Mouse (Mus musculus) hindbrain, embryonic 10.5 days (tissue): ENCODE data around the gene Msrb2. TPM values are rescaled to one million over a fixed set of nuclear protein-coding genes. Genes with fewer than 3 reads are reported as not detected.

Source experiments
- DNase-seq: peaks from one replicate; pipeline ENCODE4 v3.0.0-alpha.2; 2017; ENCODE audit warnings: low spot score
- H3K27ac ChIP-seq: fragments of 300-500 bp; sonication (generic); 2 replicates; pipeline ENCODE4 v1.5.1; 2016; ENCODE audit warnings: mild to moderate bottlenecking, moderate library complexity
- H3K27me3 ChIP-seq: fragments of 300-500 bp; sonication (generic); 2 replicates; pipeline ENCODE4 v1.6.1; 2016; ENCODE audit warnings: mild to moderate bottlenecking; ENCODE audit not compliant: poor library complexity, insufficient read depth, severe bottlenecking
- H3K36me3 ChIP-seq: fragments of 300-500 bp; sonication (generic); 2 replicates; pipeline ENCODE4 v1.6.1; 2016; ENCODE audit warnings: mild to moderate bottlenecking, moderate library complexity
- H3K4me1 ChIP-seq: fragments of 300-500 bp; sonication (generic); replicated peaks from 2 replicates; pipeline ENCODE4 v1.6.1; 2016; ENCODE audit warnings: mild to moderate bottlenecking
- H3K4me3 ChIP-seq: fragments of 300-500 bp; sonication (generic); 2 replicates; pipeline ENCODE4 v1.5.1; 2016; ENCODE audit warnings: mild to moderate bottlenecking, moderate library complexity
- H3K9me3 ChIP-seq: fragments of 300-500 bp; sonication (generic); 2 replicates; pipeline ENCODE4 v1.6.1; 2016; ENCODE audit warnings: mild to moderate bottlenecking, moderate library complexity
- WGBS: fragments of 180-500 bp; shearing (Covaris S2); methylation state at CpG from one replicate; pipeline ENCODE4 v1.1.7; 2016; 5-methylcytosine and 5-hydroxymethylcytosine counted together
- polyA plus RNA-seq: library from polyadenylated mRNA; unstranded; fragments of >200 nt; fragmentation: Nextera tagmentation; extraction: Ambion mirVana; gene quantifications from 2 replicates; pipeline ENCODE4 v1.2.1, GENCODE M21; 2016

The Msrb2 gene
- polyA plus RNA-seq, 1 experiment from 2014 or later: 16.3 TPM

DNA sequence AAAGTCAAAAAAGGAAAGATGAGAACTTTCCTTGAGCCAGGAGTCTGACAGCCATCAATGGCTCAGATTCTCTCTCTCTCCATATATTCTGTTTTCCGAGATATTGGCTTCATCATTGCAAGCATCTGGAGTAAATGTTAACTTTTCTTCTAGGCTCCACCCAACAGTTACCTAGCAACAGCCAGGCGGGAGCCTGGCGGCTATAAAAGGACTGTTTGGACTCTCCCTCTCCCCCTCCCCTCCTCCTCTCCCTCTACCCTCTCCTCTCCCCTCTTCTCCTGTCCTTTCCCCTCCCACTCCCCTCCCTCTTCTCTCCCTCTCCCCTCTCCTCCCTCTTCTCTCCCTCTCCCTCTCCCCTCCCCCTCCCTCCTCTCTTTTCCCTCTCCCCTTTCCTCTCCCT lies 4.8 kb upstream of the Msrb2 start:
- H3K4me3 ChIP-seq: no peak overlapping the region
- no peaks in the 10 kb centered on the region for H3K36me3 ChIP-seq
- no peak overlapping the region for H3K27ac ChIP-seq
- WGBS: 20% methylated on average over 3 of the region's 3 CpGs
- H3K9me3 ChIP-seq: 0 out of 2 replicates have a peak, but pooled peaks cover 2% of the 10 kb centered on the region
- DNase-seq: peak; percentile 19
- peaks cover 9% of the 10 kb centered on the region; the same call in 1 of the 2 replicates for H3K4me1 ChIP-seq
- H3K27me3 ChIP-seq: no peaks in the 10 kb centered on the region

GRCm38 (mm10) chr2:19367114-19367513 lies 4.1 kb upstream of the Msrb2 start:
- no peak overlapping the region for H3K4me3 ChIP-seq
- no peaks in the 10 kb centered on the region for H3K9me3 ChIP-seq
- peaks cover 13% of the 10 kb centered on the region; the same call in 1 of the 2 replicates for H3K4me1 ChIP-seq
- no peaks in the 10 kb centered on the region for H3K36me3 ChIP-seq
- no peak overlapping the region for H3K27ac ChIP-seq
- no peaks in the 10 kb centered on the region for H3K27me3 ChIP-seq
- 75% methylated on average over 11 of the region's 11 CpGs for WGBS
- no peak for DNase-seq

- no peaks in the 10 kb centered on the region for H3K36me3 ChIP-seq
- no peak for DNase-seq
- 89% methylated on average over 7 of the region's 7 CpGs for WGBS
- H3K4me1 ChIP-seq: peaks cover 5% of the 10 kb centered on the region; the same call in 1 of the 2 replicates
- H3K9me3 ChIP-seq: no peaks in the 10 kb centered on the region
- H3K27me3 ChIP-seq: no peaks in the 10 kb centered on the region
- H3K27ac ChIP-seq: no peak overlapping the region
- no peak overlapping the region for H3K4me3 ChIP-seq
Observed at GRCm38 (mm10) chr2:19373695-19374094, 2.5 kb downstream of the Msrb2 start.

- Histone ChIP-seq H3K27ac (peak overlapping the region; percentile 66), H3K9me3 (no peaks in the 10 kb centered on the region), H3K36me3 (no peaks in the 10 kb centered on the region), H3K4me1 (peaks cover 14% of the 10 kb centered on the region), H3K4me3 (no peak overlapping the region), H3K27me3 (no peaks in the 10 kb centered on the region)
- WGBS: 54% methylated on average over 2 of the region's 2 CpGs
- no peak for DNase-seq
Observed at GRCm38 (mm10) chr2:19380446-19380950, 9.3 kb downstream of the Msrb2 start.

DNA sequence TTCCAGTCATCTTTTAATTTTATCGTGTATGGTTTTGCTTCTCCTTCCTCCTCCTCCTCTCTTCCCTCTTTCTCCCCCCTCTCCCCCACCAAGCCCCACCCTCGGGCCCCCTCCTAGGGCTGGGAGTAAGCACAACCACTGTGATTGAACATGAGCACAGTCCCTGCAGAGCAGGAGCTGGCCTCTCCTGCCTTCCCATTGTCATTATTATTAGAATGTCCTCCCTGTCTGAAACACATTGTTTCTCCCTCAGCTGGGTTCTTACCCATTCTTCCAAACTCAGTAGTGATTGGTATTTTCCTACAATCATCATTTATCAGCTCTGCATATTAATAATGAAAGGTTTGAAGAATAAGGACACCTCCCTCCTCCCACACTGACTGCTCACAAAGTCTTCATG lies 9.7 kb downstream of the Msrb2 start:
- no peak for DNase-seq
- Histone ChIP-seq H3K4me1 (peaks cover 14% of the 10 kb centered on the region), H3K36me3 (no peaks in the 10 kb centered on the region), H3K27me3 (no peaks in the 10 kb centered on the region), H3K4me3 (no peak overlapping the region), H3K27ac (peak overlapping the region; percentile 66), H3K9me3 (no peaks in the 10 kb centered on the region)
- 21% methylated on average over 2 of the region's 2 CpGs for WGBS

DNA sequence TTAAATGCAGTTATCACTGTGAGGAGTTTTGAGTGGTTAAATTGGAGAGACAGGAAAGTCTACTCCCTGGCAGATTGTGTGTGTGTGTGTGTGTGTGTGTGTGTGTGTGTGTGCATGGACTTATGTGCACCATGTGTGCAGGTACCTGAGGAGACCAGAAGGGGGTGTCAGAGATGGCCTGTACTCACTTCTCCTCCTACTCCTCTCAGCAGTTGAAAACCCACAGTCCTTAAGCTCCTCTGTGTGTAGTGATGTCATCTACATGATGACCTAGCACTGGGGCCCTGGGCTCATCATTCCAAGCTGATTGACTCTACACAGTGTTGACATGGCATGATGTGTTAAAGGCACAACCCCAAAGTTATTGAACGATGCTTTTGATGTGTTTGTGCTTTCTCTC lies 11.0 kb downstream of the Msrb2 start:
- Histone ChIP-seq H3K27me3 (no peaks in the 10 kb centered on the region), H3K9me3 (no peaks in the 10 kb centered on the region), H3K36me3 (no peaks in the 10 kb centered on the region), H3K4me1 (peaks cover 14% of the 10 kb centered on the region), H3K4me3 (no peak overlapping the region), H3K27ac (no peak overlapping the region)
- WGBS: 83% methylated on average over 1 of the region's 1 CpGs
- DNase-seq: no peak

GRCm38 (mm10) chr2:19383006-19383405 lies 11.8 kb downstream of the Msrb2 start:
- Histone ChIP-seq H3K36me3 (no peaks in the 10 kb centered on the region), H3K27me3 (no peaks in the 10 kb centered on the region), H3K9me3 (no peaks in the 10 kb centered on the region), H3K27ac (no peak overlapping the region), H3K4me3 (no peak overlapping the region), H3K4me1 (peaks cover 14% of the 10 kb centered on the region)
- WGBS: 67% methylated on average over 4 of the region's 4 CpGs
- DNase-seq: no peak

- Histone ChIP-seq H3K9me3 (no peaks in the 10 kb centered on the region), H3K4me1 (peaks cover 7% of the 10 kb centered on the region), H3K4me3 (no peak overlapping the region), H3K36me3 (no peaks in the 10 kb centered on the region), H3K27ac (no peak overlapping the region), H3K27me3 (no peaks in the 10 kb centered on the region)
- WGBS: 88% methylated on average over 5 of the region's 5 CpGs
- DNase-seq: no peak
Observed at GRCm38 (mm10) chr2:19385772-19386171, 14.5 kb downstream of the Msrb2 start.

DNA sequence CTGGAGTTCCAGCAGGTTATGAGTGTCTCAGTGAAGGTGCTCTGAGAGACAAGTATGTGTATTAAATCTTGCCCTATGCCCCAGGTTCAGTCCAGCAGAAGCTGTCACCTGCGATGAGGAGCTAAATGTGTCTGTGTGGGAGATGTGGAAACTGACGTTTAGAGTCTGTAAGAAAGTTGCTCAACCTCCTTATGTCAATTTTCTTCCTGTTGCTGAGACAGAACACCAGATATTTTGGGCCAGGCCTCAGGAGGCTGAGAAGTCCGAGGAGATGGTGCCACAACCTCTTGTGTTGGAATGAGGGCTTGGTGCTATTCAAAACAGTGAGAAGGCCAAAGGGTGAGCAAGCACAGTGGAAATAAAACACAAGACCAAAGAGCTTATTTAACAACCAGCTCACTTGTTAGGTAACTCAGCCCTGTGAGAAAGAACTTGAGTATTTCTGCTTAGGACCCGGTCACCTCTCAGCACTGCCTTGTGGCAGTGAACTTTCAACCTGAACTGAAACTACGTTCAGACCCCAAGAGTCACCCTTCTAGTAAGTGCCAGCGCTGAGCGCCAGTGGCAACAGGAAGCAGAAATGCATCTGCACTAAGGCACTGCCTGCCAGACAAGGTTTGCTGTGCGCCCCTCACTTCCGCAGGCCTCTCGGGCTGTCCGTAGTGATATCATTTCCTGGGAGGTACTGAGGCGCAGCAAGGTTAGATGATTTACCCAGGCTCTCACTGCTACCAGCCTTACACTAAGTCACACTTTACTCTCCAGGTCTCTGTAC lies 17.3 kb downstream of the Msrb2 start:
- Histone ChIP-seq H3K27me3 (no peaks in the 10 kb centered on the region), H3K4me1 (peaks cover 9% of the 10 kb centered on the region), H3K9me3 (no peaks in the 10 kb centered on the region), H3K27ac (no peak overlapping the region), H3K36me3 (no peaks in the 10 kb centered on the region), H3K4me3 (no peak overlapping the region)
- WGBS: 91% methylated on average over 12 of the region's 12 CpGs
- no peak for DNase-seq

DNA sequence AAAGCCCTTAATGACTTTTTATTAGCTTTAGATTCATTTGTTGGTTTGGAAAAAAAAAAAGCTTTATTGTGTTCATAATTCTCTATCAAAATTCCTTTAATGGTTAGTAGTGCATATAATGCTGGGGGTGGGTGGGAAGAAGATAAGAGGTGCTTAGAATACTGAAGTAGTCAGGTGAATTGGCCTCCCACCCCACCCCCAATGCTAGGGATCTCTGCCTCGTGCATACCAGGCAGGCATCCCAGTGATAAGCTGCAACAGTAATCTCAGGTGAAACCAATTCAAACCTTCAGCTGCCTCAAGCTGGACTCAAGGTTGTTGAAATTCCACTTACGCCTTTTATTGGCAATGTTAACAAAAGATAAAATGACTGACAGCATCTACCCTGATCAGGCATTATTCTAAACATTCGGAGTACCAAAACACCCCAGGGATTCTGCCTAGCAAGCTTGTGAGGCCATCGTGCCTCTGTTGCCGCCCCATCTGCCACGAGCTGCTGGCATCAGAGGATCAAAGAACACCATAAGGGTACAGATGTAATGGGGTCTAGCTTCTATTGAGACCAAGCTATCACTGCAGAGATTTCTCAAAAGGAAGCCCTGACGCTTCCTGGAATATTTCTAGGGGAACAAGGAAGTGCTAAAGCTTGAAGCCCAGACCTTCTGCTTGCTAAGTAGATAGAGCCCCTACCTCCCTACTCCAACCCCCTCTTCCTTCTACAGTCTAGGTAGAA lies 19.3 kb downstream of the Msrb2 start:
- no peaks in the 10 kb centered on the region; the same call in 1 of the 2 replicates for H3K36me3 ChIP-seq
- peaks cover 9% of the 10 kb centered on the region for H3K4me1 ChIP-seq
- no peaks in the 10 kb centered on the region for H3K27me3 ChIP-seq
- no peak overlapping the region for H3K27ac ChIP-seq
- WGBS: 49% methylated on average over 7 of the region's 7 CpGs
- no peaks in the 10 kb centered on the region for H3K9me3 ChIP-seq
- DNase-seq: no peak
- H3K4me3 ChIP-seq: no peak overlapping the region

GRCm38 (mm10) chr2:19391649-19392048 lies 20.4 kb downstream of the Msrb2 start:
- no peak for DNase-seq
- H3K4me3 ChIP-seq: no peak overlapping the region
- H3K36me3 ChIP-seq: no peaks in the 10 kb centered on the region; the same call in 1 of the 2 replicates
- H3K9me3 ChIP-seq: no peaks in the 10 kb centered on the region
- no peak overlapping the region for H3K27ac ChIP-seq
- WGBS: 98% methylated on average over 3 of the region's 3 CpGs
- peaks cover 9% of the 10 kb centered on the region for H3K4me1 ChIP-seq
- no peaks in the 10 kb centered on the region for H3K27me3 ChIP-seq

DNA sequence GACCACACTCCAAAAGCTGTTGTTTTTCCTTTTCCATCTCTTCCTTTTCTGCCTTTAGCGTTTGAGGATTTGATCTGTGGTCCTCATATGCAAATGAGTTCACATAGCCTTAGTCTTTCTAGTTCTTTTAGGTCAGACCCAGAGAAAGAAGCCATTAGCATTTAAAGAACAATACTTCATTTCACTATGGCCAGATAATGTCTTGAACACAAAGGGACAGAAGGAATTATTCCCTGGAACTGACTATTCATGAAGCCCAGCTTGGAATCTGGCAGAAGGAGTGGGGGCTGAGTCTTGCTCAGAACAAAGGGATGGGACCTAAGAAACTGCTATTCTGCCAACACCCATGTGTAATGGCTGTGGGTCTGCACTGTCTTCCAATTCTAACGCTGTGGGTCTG lies 21.6 kb downstream of the Msrb2 start:
- Histone ChIP-seq H3K27ac (no peak overlapping the region), H3K27me3 (no peaks in the 10 kb centered on the region), H3K36me3 (no peaks in the 10 kb centered on the region; the same call in 1 of the 2 replicates), H3K4me1 (peaks cover 9% of the 10 kb centered on the region), H3K4me3 (no peak overlapping the region), H3K9me3 (no peaks in the 10 kb centered on the region)
- WGBS: 32% methylated on average over 2 of the region's 2 CpGs
- no peak for DNase-seq

- Histone ChIP-seq H3K27me3 (no peaks in the 10 kb centered on the region), H3K4me3 (no peak overlapping the region), H3K4me1 (no peaks in the 10 kb centered on the region), H3K9me3 (no peaks in the 10 kb centered on the region), H3K27ac (no peak overlapping the region), H3K36me3 (no peaks in the 10 kb centered on the region)
- WGBS: 90% methylated on average over 5 of the region's 5 CpGs
- no peak for DNase-seq
Observed at GRCm38 (mm10) chr2:19405409-19405808, 34.2 kb downstream of the Msrb2 start.
